Mouse (Mus musculus) lung, postnatal 0 days (tissue): Measurements from ENCODE around the gene 4930519P11Rik. TPM values are rescaled to one million over a fixed set of nuclear protein-coding genes. Genes with fewer than 3 reads are reported as not detected.

ENCODE experiments used
- ATAC-seq: fragments of 200-750 bp; cut with Nextera tagmentation; 2 replicates; pipeline ENCODE4 v1.8.0; 2017; ENCODE audit warnings: moderate library complexity
- DNase-seq: peaks from one replicate; pipeline ENCODE4 v3.0.0-alpha.2; 2016; ENCODE audit warnings: low spot score
- H3K27ac ChIP-seq: fragments of 300-500 bp; sonication (generic); 2 replicates; pipeline ENCODE4 v1.5.1; 2014; ENCODE audit warnings: antibody characterized with exemption, mild to moderate bottlenecking, low read length, mixed read lengths
- H3K27me3 ChIP-seq: fragments of 300-500 bp; sonication (generic); replicated peaks from 2 replicates; pipeline ENCODE4 v1.6.1; 2014; ENCODE audit warnings: low read length, mixed read lengths; ENCODE audit not compliant: insufficient read depth
- H3K36me3 ChIP-seq: fragments of 300-500 bp; sonication (generic); 2 replicates; pipeline ENCODE4 v1.6.1; 2014; ENCODE audit warnings: low read length, mixed read lengths; ENCODE audit not compliant: insufficient read depth
- H3K4me1 ChIP-seq: fragments of 300-500 bp; sonication (generic); 2 replicates; pipeline ENCODE4 v1.6.1; 2014; ENCODE audit warnings: antibody characterized with exemption, low read depth, low read length, mixed read lengths; ENCODE audit not compliant: insufficient read depth
- H3K4me2 ChIP-seq: fragments of 300-500 bp; sonication (generic); replicated peaks from 2 replicates; pipeline ENCODE4 v1.6.1; 2014; ENCODE audit warnings: low read depth, mild to moderate bottlenecking, low read length, moderate library complexity, mixed read lengths
- H3K4me3 ChIP-seq: fragments of 300-500 bp; sonication (generic); 2 replicates; pipeline ENCODE4 v1.5.1; 2014; ENCODE audit warnings: low read depth, low read length
- H3K9ac ChIP-seq: fragments of 300-500 bp; sonication (generic); replicated peaks from 2 replicates; pipeline ENCODE4 v1.6.1; 2014; ENCODE audit warnings: low read depth, mild to moderate bottlenecking
- H3K9me3 ChIP-seq: fragments of 300-500 bp; sonication (generic); 2 replicates; pipeline ENCODE4 v1.6.1; 2016; ENCODE audit warnings: low read length, mixed read lengths
- CTCF ChIP-seq: IDR thresholded peaks from 2 replicates; pipeline ENCODE4 v1.5.1; 2016; ENCODE audit warnings: antibody characterized with exemption, mild to moderate bottlenecking
- EP300 ChIP-seq: IDR thresholded peaks from 2 replicates; pipeline ENCODE4 v1.6.1; 2016; ENCODE audit warnings: antibody characterized with exemption, mild to moderate bottlenecking, control low read depth
- WGBS: fragments of 180-500 bp; shearing (Covaris S2); extraction: QIAGEN DNeasy Blood & Tissue Kit; methylation state at CpG from one replicate; pipeline ENCODE4 v1.1.7; 2014; 5-methylcytosine and 5-hydroxymethylcytosine counted together
- polyA plus RNA-seq: library from polyadenylated mRNA; unstranded; fragments of >200 nt; fragmentation: Nextera tagmentation; extraction: Ambion mirVana; gene quantifications from 2 replicates; pipeline ENCODE4 v1.2.1, GENCODE M21; 2015

The 4930519P11Rik gene
- polyA plus RNA-seq, 1 experiment from 2014 or later = 0.61 TPM

DNA sequence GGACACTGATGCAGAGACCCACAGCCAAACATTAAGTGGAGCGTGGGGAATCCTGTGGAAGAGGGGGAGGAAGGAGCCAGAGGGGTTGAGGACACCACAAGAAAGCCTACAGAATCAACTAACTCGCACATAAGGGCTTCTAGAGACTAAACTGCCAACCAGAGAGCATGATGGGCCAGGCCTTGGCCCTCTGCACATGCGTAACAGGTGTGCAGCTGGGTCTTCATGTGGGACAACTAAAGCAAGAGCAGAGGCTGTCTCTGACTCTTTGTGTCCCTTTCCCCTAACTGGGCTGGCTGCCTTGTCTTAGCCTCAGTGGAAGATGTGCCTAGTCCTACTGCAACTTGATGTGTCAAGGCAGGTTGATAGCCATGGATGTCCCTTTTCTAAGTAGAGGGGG is 3.8 kb upstream of the 4930519P11Rik start:
- WGBS = 93% methylated on average over 3 of the region's 3 CpGs
- TF ChIP-seq EP300 (no peak), CTCF (no peak)
- H3K36me3 ChIP-seq = no peaks in the 10 kb centered on the region

DNA sequence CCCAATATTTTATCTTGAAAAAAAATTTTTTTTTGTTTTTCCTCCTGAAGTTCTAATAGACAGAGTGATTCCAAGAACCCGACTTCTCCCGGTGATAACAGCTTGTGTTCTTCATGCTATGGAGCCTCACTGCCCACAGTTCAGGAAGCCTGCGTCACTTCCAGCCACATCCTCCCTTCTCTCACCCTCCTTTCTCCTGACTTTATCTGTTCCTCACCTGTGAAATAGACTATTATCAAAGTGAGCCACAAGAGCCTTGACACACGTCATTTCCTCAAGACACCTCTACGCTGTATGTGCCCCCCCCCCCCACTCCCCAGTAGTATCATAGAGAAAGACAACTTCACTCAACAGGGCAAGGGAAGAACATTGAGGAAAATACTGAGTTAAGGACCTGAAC is 2.4 kb upstream of the 4930519P11Rik start:
- Histone ChIP-seq H3K36me3 (no peaks in the 10 kb centered on the region), H3K27ac (no peak overlapping the region), H3K9ac (no peak overlapping the region), H3K4me1 (no peaks in the 10 kb centered on the region), H3K9me3 (no peaks in the 10 kb centered on the region), H3K4me3 (no peak overlapping the region), H3K4me2 (no peak overlapping the region), H3K27me3 (no peaks in the 10 kb centered on the region)
- DNase-seq (no peak), ATAC-seq (no peak)
- 69% methylated on average over 5 of the region's 5 CpGs for WGBS
- TF ChIP-seq CTCF (no peak), EP300 (no peak)

More for the DNA sequence above, 3.8 kb upstream of the 4930519P11Rik start:
- H3K4me2 ChIP-seq = no peak overlapping the region
- H3K27ac ChIP-seq = no peak overlapping the region
- DNase-seq = no peak
- H3K27me3 ChIP-seq = no peaks in the 10 kb centered on the region
- no peak overlapping the region for H3K4me3 ChIP-seq
- no peaks in the 10 kb centered on the region for H3K9me3 ChIP-seq
- H3K9ac ChIP-seq = no peak overlapping the region
- no peak for ATAC-seq
- H3K4me1 ChIP-seq = no peaks in the 10 kb centered on the region

DNA sequence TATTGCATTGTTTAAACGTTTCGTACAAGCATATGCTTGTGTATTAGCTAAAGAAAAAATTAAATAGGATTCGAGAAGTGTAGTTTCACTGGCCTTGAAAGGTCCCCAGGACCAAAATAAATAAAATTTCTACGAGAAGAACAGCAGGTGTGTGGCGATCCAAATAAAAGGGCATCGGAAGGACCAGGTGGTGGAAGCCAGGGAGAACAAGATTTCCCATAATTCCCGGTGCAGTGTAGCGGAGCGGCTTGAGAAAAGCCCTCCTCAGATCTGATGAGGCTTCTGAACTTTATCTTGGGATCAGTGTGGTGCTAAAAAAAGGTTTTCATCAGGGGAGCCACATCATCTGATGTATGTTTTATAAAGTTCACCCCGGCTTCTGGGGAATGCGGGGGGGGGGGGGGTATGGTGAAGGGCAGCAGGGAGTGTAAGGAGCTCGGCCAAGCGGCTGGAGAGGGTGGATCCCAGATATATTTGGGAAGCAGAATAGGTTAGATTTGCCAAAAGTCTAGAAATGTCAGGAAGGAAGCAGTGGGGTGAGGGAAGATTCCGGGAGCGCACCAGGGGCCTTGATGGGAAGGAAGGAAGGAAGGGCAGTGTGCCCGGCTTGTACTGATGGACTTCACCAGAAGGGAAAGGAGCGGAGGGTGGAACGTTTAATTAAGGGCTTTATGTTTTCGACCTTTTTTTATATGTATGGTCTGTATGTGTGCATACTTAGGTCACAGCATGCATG is 1.8 kb upstream of the 4930519P11Rik start:
- DNase-seq (no peak), ATAC-seq (no peak)
- Histone ChIP-seq H3K4me2 (peak overlapping the region; percentile 28; the same call in 1 of the 2 replicates), H3K36me3 (no peaks in the 10 kb centered on the region), H3K4me3 (no peak overlapping the region), H3K27me3 (no peaks in the 10 kb centered on the region), H3K9ac (no peak overlapping the region), H3K4me1 (no peaks in the 10 kb centered on the region), H3K27ac (no peak overlapping the region), H3K9me3 (no peaks in the 10 kb centered on the region)
- no peak for TF ChIP-seq CTCF
- no peak for TF ChIP-seq EP300
- WGBS = 46% methylated on average over 19 of the region's 19 CpGs

DNA sequence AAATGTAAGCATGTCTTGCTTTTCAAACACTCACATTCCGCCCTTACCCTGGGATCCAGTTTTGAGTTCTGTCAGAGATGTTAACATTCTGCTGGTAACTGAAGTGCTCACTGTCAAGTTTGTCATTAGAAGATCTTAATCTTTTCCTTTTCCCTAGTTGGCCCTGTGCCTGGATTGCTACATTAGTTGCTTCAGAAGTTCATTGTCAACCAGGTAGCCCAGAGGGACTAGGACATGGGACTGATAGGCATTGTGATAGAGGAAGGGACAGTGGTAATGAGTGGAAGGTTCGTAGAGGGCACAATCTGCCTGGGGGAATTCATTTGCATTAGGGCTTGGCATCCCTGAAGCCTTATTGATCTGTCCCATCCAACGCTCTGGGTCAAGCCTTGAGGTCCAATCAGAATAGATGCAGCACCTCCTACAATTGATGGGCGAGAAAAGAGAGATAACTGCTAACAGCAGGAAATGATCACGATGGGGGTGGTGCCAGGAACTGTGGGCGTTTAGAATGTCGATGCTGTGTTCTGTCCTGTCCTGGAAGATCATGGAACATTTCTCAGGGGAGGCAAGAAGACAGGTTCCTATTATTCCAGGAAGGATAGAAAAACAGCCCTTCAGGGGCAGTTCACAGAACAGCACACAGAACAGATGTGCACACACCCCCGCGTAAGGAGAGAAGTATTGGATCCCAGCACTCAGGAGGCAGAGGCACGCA is 4.0 kb downstream of the 4930519P11Rik start:
- no peak for ATAC-seq
- Histone ChIP-seq H3K4me1 (peaks cover 3% of the 10 kb centered on the region; the same call in 1 of the 2 replicates), H3K27ac (no peak overlapping the region), H3K9me3 (no peaks in the 10 kb centered on the region), H3K9ac (no peak overlapping the region), H3K4me2 (no peak overlapping the region), H3K36me3 (no peaks in the 10 kb centered on the region), H3K4me3 (no peak overlapping the region), H3K27me3 (no peaks in the 10 kb centered on the region)
- TF ChIP-seq EP300 (no peak), CTCF (no peak)
- no peak for DNase-seq
- 54% methylated on average over 10 of the region's 10 CpGs for WGBS

DNA sequence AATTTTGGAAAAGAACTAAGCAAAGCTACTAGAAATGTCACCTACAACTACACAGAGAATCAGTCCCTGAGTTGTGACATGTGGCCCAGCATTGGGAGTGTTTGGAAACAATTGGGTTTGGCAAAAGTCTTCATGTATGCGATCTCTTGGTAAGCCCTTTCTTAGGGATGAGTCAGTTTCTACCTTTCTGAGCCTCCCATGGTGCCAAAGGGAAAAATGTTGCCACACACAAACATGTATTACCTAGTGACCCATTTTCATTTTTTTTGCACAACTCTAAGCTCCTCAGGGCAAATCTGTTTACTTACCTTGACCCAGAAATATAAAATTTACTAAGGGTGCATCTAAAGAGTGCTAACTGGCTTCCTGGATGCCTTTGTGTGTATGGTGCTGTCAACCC is 6.3 kb downstream of the 4930519P11Rik start:
- H3K4me3 ChIP-seq = no peak overlapping the region
- H3K27me3 ChIP-seq = no peaks in the 10 kb centered on the region
- DNase-seq = no peak
- H3K27ac ChIP-seq = no peak overlapping the region
- no peak overlapping the region for H3K9ac ChIP-seq
- 70% methylated on average over 1 of the region's 1 CpGs for WGBS
- H3K36me3 ChIP-seq = no peaks in the 10 kb centered on the region
- no peak for TF ChIP-seq EP300
- no peak for TF ChIP-seq CTCF
- H3K9me3 ChIP-seq = no peaks in the 10 kb centered on the region
- peaks cover 3% of the 10 kb centered on the region; the same call in 1 of the 2 replicates for H3K4me1 ChIP-seq
- H3K4me2 ChIP-seq = no peak overlapping the region
- no peak for ATAC-seq

DNA sequence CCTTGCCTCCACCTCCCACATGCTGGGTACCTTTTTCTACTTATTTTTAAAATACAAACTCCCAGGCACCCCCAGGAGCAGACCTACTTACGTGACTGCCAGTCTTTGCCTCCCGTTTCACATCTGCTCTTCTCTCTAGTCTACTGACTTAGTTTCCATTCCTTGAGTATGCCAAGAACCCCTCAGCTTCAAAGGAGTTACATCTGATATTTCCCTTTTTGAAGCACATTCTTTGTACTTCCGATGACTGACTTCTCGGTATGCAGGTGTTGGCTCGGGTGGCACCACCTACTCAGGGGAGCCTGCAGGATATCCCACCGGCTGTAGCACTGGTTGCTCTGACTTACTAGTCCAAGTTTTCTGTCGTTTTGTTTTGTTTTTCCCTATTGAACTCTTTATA is 9.1 kb downstream of the 4930519P11Rik start:
- Histone ChIP-seq H3K27me3 (no peaks in the 10 kb centered on the region), H3K4me3 (peak overlapping the region; percentile 27), H3K36me3 (no peaks in the 10 kb centered on the region), H3K27ac (peak overlapping the region; percentile 34), H3K4me2 (peak overlapping the region; percentile 73), H3K9ac (0 out of 2 replicates have a peak overlapping the region, but pooled peaks have one; percentile 13), H3K9me3 (no peaks in the 10 kb centered on the region), H3K4me1 (peaks cover 3% of the 10 kb centered on the region; the same call in 1 of the 2 replicates)
- ATAC-seq (no peak), DNase-seq (peak; percentile 35)
- TF ChIP-seq CTCF (no peak), EP300 (no peak)
- 18% methylated on average over 7 of the region's 7 CpGs for WGBS
